Mouse (Mus musculus): ENCODE results near the gene Dkkl1. TPM values are rescaled to one million over a fixed set of nuclear protein-coding genes. Genes with fewer than 3 reads are reported as not detected.

Dkkl1 gene
- 5.1 and 7.3 TPM in 2 replicates for polyA plus RNA-seq (2021; fragmentation: Nextera tagmentation)
- long read RNA-seq, experiment 1, transcript Dkkl1-201 (5 exons, 1,149 nt), result major isoform, 5 of 7 reads
- long read RNA-seq, experiment 1, partial matches to known transcripts, result 0 of 7 reads
- long read RNA-seq, experiment 1, other reads (novel, unspliced or antisense), result 0 of 7 reads
- long read RNA-seq, experiment 2, partial matches to known transcripts, result 0 of 2 reads
- long read RNA-seq, experiment 2, other reads (novel, unspliced or antisense), result 0 of 2 reads

GRCm38 (mm10) chr7:45211851-45212251, at the start of gene Dkkl1:
TSS of gene Dkkl1 (minus strand) at chr7:45212147.

GRCm38 (mm10) chr7:45240633-45241388, 28.9 kb upstream of the Dkkl1 start, which contains the start of gene Slc6a16:
TSS of gene Slc6a16 (plus strand) at chr7:45241085.

GRCm38 (mm10) chr7:45238723-45239496, 27.0 kb upstream of the Dkkl1 start, which contains the start of gene Cd37:
TSS of gene Cd37 (minus strand) at chr7:45239115.

GRCm38 (mm10) chr7:45215673-45216441, 3.9 kb upstream of the Dkkl1 start, which contains the start of gene Tead2:
TSS of gene Tead2 (plus strand) at chr7:45215753.

GRCm38 (mm10) chr7:45204380-45205143, 7.4 kb downstream of the Dkkl1 start, which contains the start of gene Ccdc155:
TSS of gene Ccdc155 (minus strand) at chr7:45204892.

GRCm38 (mm10) chr7:45180896-45181477, 31.0 kb downstream of the Dkkl1 start, which contains the start of gene Pth2:
TSS of gene Pth2 (plus strand) at chr7:45180995.

GRCm38 (mm10) chr7:45179469-45179868, 32.5 kb downstream of the Dkkl1 start, which contains the start of gene Gfy:
TSS of gene Gfy (minus strand) at chr7:45179569.

GRCm38 (mm10) chr7:45163735-45164490, 48.0 kb downstream of the Dkkl1 start, which contains the start of gene Slc17a7:
TSS of gene Slc17a7 (plus strand) at chr7:45163949.

Small RNA genes lying within 50 kb of the gene (microRNA-seq; reads per million reads assigned to microRNA genes)
- 6.0 reads per million, percentile 22 among the genes with 10 or more reads in this experiment for gene Mir7055

Other genes with a start within 250 kb of the Dkkl1 start
- 86.2 and 86.7 TPM in 2 replicates for gene Cpt1c, start 237.3 kb downstream of the Dkkl1 start, polyA plus RNA-seq (2021; fragmentation: Nextera tagmentation)
- gene Prmt1, start 225.6 kb downstream of the Dkkl1 start, polyA plus RNA-seq (2021; fragmentation: Nextera tagmentation), result 6.7 and 7.4 TPM in 2 replicates
- gene Irf3, start 214.5 kb downstream of the Dkkl1 start, polyA plus RNA-seq (2021; fragmentation: Nextera tagmentation), result 10.7 and 12.0 TPM in 2 replicates
- gene Bcl2l12, start 213.4 kb downstream of the Dkkl1 start, polyA plus RNA-seq (2021; fragmentation: Nextera tagmentation), result 1.6 and 2.6 TPM in 2 replicates
- gene Scaf1, start 195.8 kb downstream of the Dkkl1 start, polyA plus RNA-seq (2021; fragmentation: Nextera tagmentation), result 63.8 and 108 TPM in 2 replicates
- 3.8 and 4.0 TPM in 2 replicates for gene Rras, start 194.2 kb downstream of the Dkkl1 start, polyA plus RNA-seq (2021; fragmentation: Nextera tagmentation)
- 4.7 and 5.4 TPM in 2 replicates for gene Prr12, start 159.3 kb downstream of the Dkkl1 start, polyA plus RNA-seq (2021; fragmentation: Nextera tagmentation)
- 36.0 and 41.3 TPM in 2 replicates for gene Nosip, start 149.7 kb downstream of the Dkkl1 start, polyA plus RNA-seq (2021; fragmentation: Nextera tagmentation)
- 9.2 and 10.8 TPM in 2 replicates for gene Prrg2, start 149.5 kb downstream of the Dkkl1 start, polyA plus RNA-seq (2021; fragmentation: Nextera tagmentation)
- gene Rcn3, start 119.9 kb downstream of the Dkkl1 start, polyA plus RNA-seq (2021; fragmentation: Nextera tagmentation), result 26.1 and 29.3 TPM in 2 replicates
- gene Fcgrt, start 108.3 kb downstream of the Dkkl1 start, polyA plus RNA-seq (2021; fragmentation: Nextera tagmentation), result 28.3 and 34.8 TPM in 2 replicates
- 1,326 and 1,360 TPM in 2 replicates for gene Rps11, start 87.7 kb downstream of the Dkkl1 start, polyA plus RNA-seq (2021; fragmentation: Nextera tagmentation)
- 1,601 and 1,782 TPM in 2 replicates for gene Rpl13a, start 83.4 kb downstream of the Dkkl1 start, polyA plus RNA-seq (2021; fragmentation: Nextera tagmentation)
- gene Gm45713, start 75.9 kb downstream of the Dkkl1 start, polyA plus RNA-seq (2021; fragmentation: Nextera tagmentation), result not detected in 2 replicates
- 0.68 and 1.4 TPM in 2 replicates for gene Flt3l, start 75.7 kb downstream of the Dkkl1 start, polyA plus RNA-seq (2021; fragmentation: Nextera tagmentation)
- 40.3 and 47.7 TPM in 2 replicates for gene Pih1d1, start 57.8 kb downstream of the Dkkl1 start, polyA plus RNA-seq (2021; fragmentation: Nextera tagmentation)
- gene Aldh16a1, start 57.6 kb downstream of the Dkkl1 start, polyA plus RNA-seq (2021; fragmentation: Nextera tagmentation), result 4.6 and 5.2 TPM in 2 replicates
- gene Slc17a7, start 48.2 kb downstream of the Dkkl1 start, polyA plus RNA-seq (2021; fragmentation: Nextera tagmentation), result 52.3 and 68.3 TPM in 2 replicates
- gene Gfy, start 32.6 kb downstream of the Dkkl1 start, polyA plus RNA-seq (2021; fragmentation: Nextera tagmentation), result not detected in 2 replicates
- not detected in 2 replicates for gene Pth2, start 31.2 kb downstream of the Dkkl1 start, polyA plus RNA-seq (2021; fragmentation: Nextera tagmentation)
- 1.2 and 1.4 TPM in 2 replicates for gene Ccdc155, start 7.3 kb downstream of the Dkkl1 start, polyA plus RNA-seq (2021; fragmentation: Nextera tagmentation)
- gene Tead2, start 3.6 kb upstream of the Dkkl1 start, polyA plus RNA-seq (2021; fragmentation: Nextera tagmentation), result 0.51 and 0.59 TPM in 2 replicates
- 11.8 and 14.4 TPM in 2 replicates for gene Cd37, start 27.0 kb upstream of the Dkkl1 start, polyA plus RNA-seq (2021; fragmentation: Nextera tagmentation)
- gene Slc6a16, start 28.9 kb upstream of the Dkkl1 start, polyA plus RNA-seq (2021; fragmentation: Nextera tagmentation), result 1.1 and 1.2 TPM in 2 replicates
- not detected in 2 replicates for gene Slc6a21, start 65.4 kb upstream of the Dkkl1 start, polyA plus RNA-seq (2021; fragmentation: Nextera tagmentation)
- 10.1 and 12.4 TPM in 2 replicates for gene Trpm4, start 121.6 kb upstream of the Dkkl1 start, polyA plus RNA-seq (2021; fragmentation: Nextera tagmentation)
- gene Hrc, start 123.1 kb upstream of the Dkkl1 start, polyA plus RNA-seq (2021; fragmentation: Nextera tagmentation), result not detected in 2 replicates
- 8.7 and 11.6 TPM in 2 replicates for gene Ppfia3, start 154.9 kb upstream of the Dkkl1 start, polyA plus RNA-seq (2021; fragmentation: Nextera tagmentation)
- 214 and 221 TPM in 2 replicates for gene Lin7b, start 158.4 kb upstream of the Dkkl1 start, polyA plus RNA-seq (2021; fragmentation: Nextera tagmentation)
- 32.6 and 45.3 TPM in 2 replicates for gene Snrnp70, start 183.6 kb upstream of the Dkkl1 start, polyA plus RNA-seq (2021; fragmentation: Nextera tagmentation)
- not detected in 2 replicates for gene Kcna7, start 193.5 kb upstream of the Dkkl1 start, polyA plus RNA-seq (2021; fragmentation: Nextera tagmentation)
- gene Ntf5, start 201.5 kb upstream of the Dkkl1 start, polyA plus RNA-seq (2021; fragmentation: Nextera tagmentation), result 0.11 and 0.30 TPM in 2 replicates
- gene Lhb, start 208.7 kb upstream of the Dkkl1 start, polyA plus RNA-seq (2021; fragmentation: Nextera tagmentation), result 1.1 TPM in 1 of 2 replicates, not detected in the other
- 7.9 and 10.1 TPM in 2 replicates for gene Gys1, start 222.7 kb upstream of the Dkkl1 start, polyA plus RNA-seq (2021; fragmentation: Nextera tagmentation)
- gene Ruvbl2, start 225.9 kb upstream of the Dkkl1 start, polyA plus RNA-seq (2021; fragmentation: Nextera tagmentation), result 50.0 and 53.1 TPM in 2 replicates
- gene Ftl1, start 247.7 kb upstream of the Dkkl1 start, polyA plus RNA-seq (2021; fragmentation: Nextera tagmentation), result 1,695 and 1,748 TPM in 2 replicates